Mouse (Mus musculus) hindlimb bud, embryonic 11.5 days (tissue): ENCODE measurements around the gene Zscan5b.
"Not testable (repeated sequence)": the region's sequence is repeated elsewhere in the genome, so short reads cannot be mapped to it uniquely, and the experiment has no call there.

ENCODE experiments used
- DNase-seq: peaks from one replicate; pipeline ENCODE4 v3.0.0-alpha.2; 2012; ENCODE audit warnings: low read depth, low spot score; ENCODE audit errors: extremely low spot score

The Zscan5b gene

GRCm38 (mm10) chr7:6221978-6222377 is at the start of gene Zscan5b:
Zscan5b (plus strand) TSS chr7:6222278.
- DNase-seq: no peak

- no peak for DNase-seq
Measured at GRCm38 (mm10) chr7:6172674-6173244, 49.3 kb upstream of the Zscan5b start.

- no peak for DNase-seq
Measured at GRCm38 (mm10) chr7:6173872-6174271, 48.2 kb upstream of the Zscan5b start.

GRCm38 (mm10) chr7:6174365-6174987 is 47.6 kb upstream of the Zscan5b start:
- DNase-seq: not testable (repeated sequence)

GRCm38 (mm10) chr7:6179013-6179412 is 43.1 kb upstream of the Zscan5b start:
- DNase-seq: no peak

GRCm38 (mm10) chr7:6182882-6183281 is 39.2 kb upstream of the Zscan5b start:
- DNase-seq: no peak

GRCm38 (mm10) chr7:6183802-6184201 is 38.3 kb upstream of the Zscan5b start:
- DNase-seq: no peak

GRCm38 (mm10) chr7:6184521-6184920 is 37.6 kb upstream of the Zscan5b start:
- no peak for DNase-seq

- DNase-seq: no peak
Measured at GRCm38 (mm10) chr7:6185391-6185790, 36.7 kb upstream of the Zscan5b start.

- no peak for DNase-seq
Measured at GRCm38 (mm10) chr7:6186176-6186575, 35.9 kb upstream of the Zscan5b start.

- no peak for DNase-seq
Measured at GRCm38 (mm10) chr7:6186756-6187155, 35.3 kb upstream of the Zscan5b start.

GRCm38 (mm10) chr7:6189542-6189941 is 32.5 kb upstream of the Zscan5b start:
- no peak for DNase-seq

GRCm38 (mm10) chr7:6191376-6191775 is 30.7 kb upstream of the Zscan5b start:
- peak; percentile 62 for DNase-seq

- DNase-seq: no peak
Measured at GRCm38 (mm10) chr7:6194129-6194528, 27.9 kb upstream of the Zscan5b start.

GRCm38 (mm10) chr7:6195777-6196176 is 26.3 kb upstream of the Zscan5b start:
- DNase-seq: no peak

GRCm38 (mm10) chr7:6196790-6197189 is 25.3 kb upstream of the Zscan5b start, which contains the start of gene Galp:
Galp (plus strand) TSS chr7:6197090.
- DNase-seq: no peak

- DNase-seq: no peak
Measured at GRCm38 (mm10) chr7:6204200-6204599, 17.9 kb upstream of the Zscan5b start.

- DNase-seq: no peak
Measured at GRCm38 (mm10) chr7:6213144-6213543, 8.9 kb upstream of the Zscan5b start.

- DNase-seq: not testable (repeated sequence)
Measured at GRCm38 (mm10) chr7:6214691-6215090, 7.4 kb upstream of the Zscan5b start.

GRCm38 (mm10) chr7:6220147-6220546 is 1.9 kb upstream of the Zscan5b start:
- DNase-seq: no peak

- not testable (repeated sequence) for DNase-seq
Measured at GRCm38 (mm10) chr7:6228491-6228890, 6.4 kb downstream of the Zscan5b start.

- DNase-seq: no peak
Measured at GRCm38 (mm10) chr7:6239787-6240186, 17.7 kb downstream of the Zscan5b start.
